Mouse (Mus musculus) forebrain, embryonic 10.5 days (tissue): ENCODE results near the gene Fn1. TPM values are rescaled to one million over a fixed set of nuclear protein-coding genes. Genes with fewer than 3 reads are reported as not detected.

Source experiments
- DNase-seq: peaks from one replicate; pipeline ENCODE4 v3.0.0-alpha.2; 2017; ENCODE audit warnings: low spot score; ENCODE audit errors: extremely low spot score
- H3K27ac ChIP-seq: fragments of 300-500 bp; sonication (generic); 2 replicates; pipeline ENCODE4 v1.5.1; 2016; ENCODE audit warnings: mild to moderate bottlenecking
- H3K27me3 ChIP-seq: fragments of 300-500 bp; sonication (generic); 2 replicates; pipeline ENCODE4 v1.6.1; 2016; ENCODE audit warnings: mild to moderate bottlenecking; ENCODE audit not compliant: poor library complexity, severe bottlenecking
- H3K36me3 ChIP-seq: fragments of 300-500 bp; sonication (generic); replicated peaks from 2 replicates; pipeline ENCODE4 v1.6.1; 2016; ENCODE audit warnings: mild to moderate bottlenecking, moderate library complexity
- H3K4me1 ChIP-seq: fragments of 300-500 bp; sonication (generic); 2 replicates; pipeline ENCODE4 v1.6.1; 2016
- H3K4me3 ChIP-seq: fragments of 300-500 bp; sonication (generic); 2 replicates; pipeline ENCODE4 v1.5.1; 2016; ENCODE audit warnings: mild to moderate bottlenecking, moderate library complexity
- H3K9me3 ChIP-seq: fragments of 300-500 bp; sonication (generic); 2 replicates; pipeline ENCODE4 v1.6.1; 2016; ENCODE audit warnings: mild to moderate bottlenecking, moderate library complexity
- WGBS: fragments of 180-500 bp; shearing (Covaris S2); methylation state at CpG from one replicate; pipeline ENCODE4 v1.1.7; 2016; 5-methylcytosine and 5-hydroxymethylcytosine counted together
- polyA plus RNA-seq: library from polyadenylated mRNA; unstranded; fragments of >200 nt; fragmentation: Nextera tagmentation; extraction: Ambion mirVana; gene quantifications from 2 replicates; pipeline ENCODE4 v1.2.1, GENCODE M21; 2016

Fn1 gene
- 94.7 and 94.9 TPM in 2 replicates for polyA plus RNA-seq

GRCm38 (mm10) chr1:71652551-71653399 is at the start of gene Fn1:
TSS of gene Fn1 (minus strand) at chr1:71653200.
- peak within 1 kb of the TSS; percentile 79 for H3K4me3 ChIP-seq
- under 1% methylated on average over 62 of the region's 63 CpGs for WGBS

GRCm38 (mm10) chr1:71696093-71696492 is 43.1 kb upstream of the Fn1 start:
- 86% methylated on average over 3 of the region's 3 CpGs for WGBS
- no peak for DNase-seq
- Histone ChIP-seq H3K36me3 (no peaks in the 10 kb centered on the region), H3K9me3 (no peaks in the 10 kb centered on the region), H3K27ac (no peak overlapping the region), H3K4me3 (no peak overlapping the region), H3K4me1 (no peaks in the 10 kb centered on the region), H3K27me3 (no peaks in the 10 kb centered on the region)

More at GRCm38 (mm10) chr1:71652551-71653399, at the start of gene Fn1:
- H3K9me3 ChIP-seq, result no peaks in the 10 kb centered on the region
- H3K27ac ChIP-seq, result peak within 1 kb of the TSS; percentile 98
- DNase-seq, result peak; percentile 94
- H3K36me3 ChIP-seq, result peaks cover 32% of the 10 kb centered on the region
- peaks cover 34% of the 10 kb centered on the region for H3K4me1 ChIP-seq
- no peaks in the 10 kb centered on the region for H3K27me3 ChIP-seq

- H3K27ac ChIP-seq, result no peak overlapping the region
- WGBS, result 78% methylated on average over 8 of the region's 8 CpGs
Observed at GRCm38 (mm10) chr1:71691472-71692277, 38.7 kb upstream of the Fn1 start.

GRCm38 (mm10) chr1:71688926-71689303 is 35.9 kb upstream of the Fn1 start:
- 92% methylated on average over 5 of the region's 5 CpGs for WGBS
- no peaks in the 10 kb centered on the region for H3K36me3 ChIP-seq
- no peaks in the 10 kb centered on the region for H3K27me3 ChIP-seq
- H3K27ac ChIP-seq, result no peak overlapping the region
- no peaks in the 10 kb centered on the region for H3K4me1 ChIP-seq
- no peak overlapping the region for H3K4me3 ChIP-seq
- no peaks in the 10 kb centered on the region for H3K9me3 ChIP-seq
- no peak for DNase-seq

More at GRCm38 (mm10) chr1:71691472-71692277, 38.7 kb upstream of the Fn1 start:
- no peaks in the 10 kb centered on the region for H3K36me3 ChIP-seq
- H3K4me1 ChIP-seq, result no peaks in the 10 kb centered on the region
- no peaks in the 10 kb centered on the region for H3K9me3 ChIP-seq
- H3K4me3 ChIP-seq, result no peak overlapping the region
- no peak for DNase-seq
- H3K27me3 ChIP-seq, result no peaks in the 10 kb centered on the region

GRCm38 (mm10) chr1:71688272-71688925 is 35.4 kb upstream of the Fn1 start:
- Histone ChIP-seq H3K4me3 (no peak overlapping the region), H3K27me3 (no peaks in the 10 kb centered on the region), H3K36me3 (no peaks in the 10 kb centered on the region), H3K9me3 (no peaks in the 10 kb centered on the region), H3K4me1 (no peaks in the 10 kb centered on the region), H3K27ac (no peak overlapping the region)
- WGBS, result 90% methylated on average over 3 of the region's 3 CpGs
- no peak for DNase-seq

- DNase-seq, result no peak
- Histone ChIP-seq H3K36me3 (no peaks in the 10 kb centered on the region), H3K4me3 (no peak overlapping the region), H3K9me3 (no peaks in the 10 kb centered on the region), H3K27ac (no peak overlapping the region), H3K27me3 (no peaks in the 10 kb centered on the region), H3K4me1 (no peaks in the 10 kb centered on the region)
- 91% methylated on average over 5 of the region's 5 CpGs for WGBS
Observed at GRCm38 (mm10) chr1:71686791-71687190, 33.8 kb upstream of the Fn1 start.

- H3K27ac ChIP-seq, result 0 out of 2 replicates have a peak overlapping the region, but pooled peaks have one; percentile 20
- no peaks in the 10 kb centered on the region for H3K27me3 ChIP-seq
- H3K9me3 ChIP-seq, result no peaks in the 10 kb centered on the region
- H3K4me3 ChIP-seq, result no peak overlapping the region
- no peaks in the 10 kb centered on the region for H3K4me1 ChIP-seq
- DNase-seq, result no peak
- H3K36me3 ChIP-seq, result no peaks in the 10 kb centered on the region
- whole genome bisulfite sequencing, result 82% methylated on average over 6 of the region's 6 CpGs
Observed at GRCm38 (mm10) chr1:71683736-71684135, 30.7 kb upstream of the Fn1 start.

GRCm38 (mm10) chr1:71682194-71682715 is 29.3 kb upstream of the Fn1 start:
- H3K36me3 ChIP-seq, result no peaks in the 10 kb centered on the region
- H3K27ac ChIP-seq, result no peak overlapping the region
- WGBS, result 80% methylated on average over 5 of the region's 5 CpGs
- H3K9me3 ChIP-seq, result no peaks in the 10 kb centered on the region
- no peak for DNase-seq
- H3K4me1 ChIP-seq, result no peaks in the 10 kb centered on the region
- H3K27me3 ChIP-seq, result no peaks in the 10 kb centered on the region
- H3K4me3 ChIP-seq, result no peak overlapping the region

GRCm38 (mm10) chr1:71681306-71681705 is 28.3 kb upstream of the Fn1 start:
- H3K36me3 ChIP-seq, result no peaks in the 10 kb centered on the region

GRCm38 (mm10) chr1:71680046-71680672 is 27.2 kb upstream of the Fn1 start:
- no peak for DNase-seq
- Histone ChIP-seq H3K27me3 (no peaks in the 10 kb centered on the region), H3K27ac (no peak overlapping the region), H3K36me3 (no peaks in the 10 kb centered on the region), H3K9me3 (no peaks in the 10 kb centered on the region), H3K4me3 (no peak overlapping the region), H3K4me1 (no peaks in the 10 kb centered on the region)
- WGBS, result 80% methylated on average over 8 of the region's 8 CpGs

More at GRCm38 (mm10) chr1:71681306-71681705, 28.3 kb upstream of the Fn1 start:
- DNase-seq, result no peak
- no peaks in the 10 kb centered on the region for H3K27me3 ChIP-seq
- H3K4me3 ChIP-seq, result no peak overlapping the region
- no peaks in the 10 kb centered on the region for H3K4me1 ChIP-seq
- no peaks in the 10 kb centered on the region for H3K9me3 ChIP-seq
- no peak overlapping the region for H3K27ac ChIP-seq
- WGBS, result 27% methylated on average over 2 of the region's 2 CpGs

GRCm38 (mm10) chr1:71675420-71675819 is 22.4 kb upstream of the Fn1 start:
- 58% methylated on average over 2 of the region's 2 CpGs for WGBS

GRCm38 (mm10) chr1:71674274-71674673 is 21.3 kb upstream of the Fn1 start:
- WGBS, result 79% methylated on average over 4 of the region's 4 CpGs
- Histone ChIP-seq H3K4me3 (no peak overlapping the region), H3K36me3 (no peaks in the 10 kb centered on the region), H3K4me1 (peaks cover 17% of the 10 kb centered on the region), H3K9me3 (no peaks in the 10 kb centered on the region), H3K27ac (no peak overlapping the region), H3K27me3 (no peaks in the 10 kb centered on the region)
- DNase-seq, result no peak

More at GRCm38 (mm10) chr1:71675420-71675819, 22.4 kb upstream of the Fn1 start:
- no peaks in the 10 kb centered on the region for H3K9me3 ChIP-seq
- no peak overlapping the region for H3K27ac ChIP-seq
- DNase-seq, result no peak
- H3K36me3 ChIP-seq, result no peaks in the 10 kb centered on the region
- H3K4me3 ChIP-seq, result no peak overlapping the region
- no peaks in the 10 kb centered on the region for H3K27me3 ChIP-seq
- H3K4me1 ChIP-seq, result peaks cover 17% of the 10 kb centered on the region
